Mouse (Mus musculus) MN1 (cell line): Measurements from ENCODE around the gene Wipf1.
"Not testable (repeated sequence)": the region's sequence is repeated elsewhere in the genome, so short reads cannot be mapped to it uniquely, and the experiment has no call there.

Experiments used
- DNase-seq: peaks from one replicate; pipeline ENCODE4 v3.0.0-alpha.2; 2016; ENCODE audit warnings: low spot score

Gene Wipf1

DNA sequence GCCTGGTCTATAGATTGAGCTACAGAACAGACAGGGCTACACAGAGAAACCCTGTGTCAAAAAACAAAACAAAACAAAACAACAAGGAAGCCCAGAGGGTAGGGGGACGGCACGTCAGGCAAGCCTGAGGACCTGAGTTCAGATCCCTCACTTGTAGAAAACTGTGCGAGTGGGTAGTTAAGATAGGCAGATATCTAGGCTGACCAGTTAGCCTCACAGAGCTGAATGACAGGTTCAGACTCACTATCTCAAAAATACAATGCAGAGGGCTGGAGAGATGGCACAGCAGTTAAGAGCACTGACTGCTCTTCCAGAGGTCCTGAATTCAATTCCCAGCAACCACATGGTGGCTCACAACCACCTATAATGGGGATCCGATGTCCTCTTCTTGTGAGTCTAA, 23.2 kb downstream of the Wipf1 start:
- DNase-seq, result not testable (repeated sequence)

- no peak for DNase-seq
Observed at GRCm38 (mm10) chr2:73502863-73503429, 26.6 kb downstream of the Wipf1 start.

DNA sequence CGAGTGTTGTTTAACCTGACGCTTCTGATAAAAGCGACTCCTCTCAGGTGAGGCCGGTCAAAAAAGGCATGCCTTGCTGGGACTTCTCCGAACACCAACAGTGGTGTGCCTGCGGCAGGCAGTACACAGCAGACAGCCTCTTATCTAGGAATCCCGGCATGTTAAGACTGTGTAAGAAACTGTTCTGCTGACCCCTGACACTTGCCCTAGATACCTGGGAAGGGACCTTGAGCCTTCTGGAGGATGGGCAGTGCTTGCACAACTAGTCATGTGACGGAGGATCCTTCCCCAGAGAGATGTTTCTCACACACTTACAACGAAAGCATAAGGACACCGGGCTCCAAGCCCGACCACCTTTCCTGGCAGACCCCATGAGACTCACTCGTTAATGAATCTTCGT, 28.7 kb downstream of the Wipf1 start:
- no peak for DNase-seq

GRCm38 (mm10) chr2:73498322-73498721, 31.2 kb downstream of the Wipf1 start:
- no peak for DNase-seq

- DNase-seq, result no peak
Observed at GRCm38 (mm10) chr2:73497572-73497971, 32.0 kb downstream of the Wipf1 start.

GRCm38 (mm10) chr2:73496944-73497343, 32.6 kb downstream of the Wipf1 start:
- DNase-seq, result no peak

- no peak for DNase-seq
Observed at GRCm38 (mm10) chr2:73496329-73496685, 33.2 kb downstream of the Wipf1 start.

DNA sequence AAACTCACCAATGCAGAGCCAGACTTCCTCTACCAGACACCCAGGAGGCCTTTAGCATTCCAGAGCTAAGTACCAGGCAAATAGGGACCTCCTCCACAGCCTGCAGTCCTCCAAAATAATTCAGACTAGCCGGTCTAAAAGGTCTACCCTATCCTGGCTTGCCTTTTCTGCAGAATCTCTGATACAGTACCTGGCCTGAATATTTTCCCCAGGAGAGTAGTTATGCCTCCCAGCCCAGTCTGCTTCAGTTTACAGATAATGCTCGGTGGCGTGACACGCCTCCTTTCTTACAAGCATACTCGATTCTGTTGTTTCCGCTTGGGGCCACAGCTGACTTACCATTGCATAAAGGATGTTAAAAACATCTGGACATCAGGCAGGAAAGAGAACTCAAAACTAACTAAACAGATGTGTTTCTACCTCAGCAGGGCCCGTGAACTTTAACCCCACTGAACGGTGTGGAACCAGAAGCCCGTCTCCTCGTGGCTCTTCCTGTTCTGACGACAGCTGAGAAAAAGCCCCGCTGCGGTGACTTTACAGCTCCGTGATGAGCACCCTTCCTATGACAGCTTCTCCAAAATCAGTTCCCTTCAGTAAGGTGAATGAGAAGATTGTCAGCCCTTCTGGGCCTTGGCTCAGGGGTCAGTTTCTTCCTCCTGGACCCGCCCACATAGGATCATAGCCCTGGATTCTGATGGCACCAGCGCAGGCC, 33.8 kb downstream of the Wipf1 start:
- DNase-seq, result no peak

DNA sequence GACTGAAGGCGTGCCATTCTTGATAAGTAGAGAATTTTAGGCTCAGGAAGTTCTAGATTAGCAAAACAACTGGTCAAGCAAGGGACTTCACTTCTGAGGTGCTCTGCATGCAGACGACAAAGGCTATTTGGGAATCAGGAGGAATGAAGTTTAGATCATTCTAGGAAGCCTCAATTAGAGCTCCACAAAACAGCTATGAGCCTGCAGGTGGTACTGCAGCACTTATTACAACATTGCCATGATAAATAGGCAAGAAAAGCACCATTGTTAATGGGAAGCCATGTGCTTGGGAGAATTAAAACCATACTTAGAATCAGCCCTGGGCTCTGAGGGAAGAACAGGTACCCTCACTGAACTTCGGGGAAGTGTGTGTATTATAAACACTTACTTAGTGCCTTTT, 36.0 kb downstream of the Wipf1 start:
- DNase-seq, result no peak

- DNase-seq, result no peak
Observed at GRCm38 (mm10) chr2:73491442-73492241, 37.9 kb downstream of the Wipf1 start.

DNA sequence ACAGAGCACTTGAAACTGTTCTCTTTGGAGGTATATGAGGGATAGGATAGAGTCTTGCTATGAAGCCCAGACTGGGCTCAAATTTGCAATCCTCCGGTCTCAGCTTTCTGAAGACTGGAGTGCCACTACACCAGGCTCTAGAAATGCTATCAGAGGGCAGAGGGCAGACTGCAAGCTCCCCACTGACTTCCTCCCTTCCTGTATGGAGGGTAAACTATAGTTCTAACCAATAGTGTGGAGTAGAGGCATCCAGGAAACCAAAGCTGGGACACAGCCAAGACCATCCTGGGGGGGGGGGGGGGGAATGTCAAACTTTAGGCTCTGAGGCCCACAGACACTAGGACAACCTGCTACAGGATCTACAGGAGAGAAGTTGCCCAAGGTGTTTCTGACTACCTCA, 39.1 kb downstream of the Wipf1 start:
- no peak for DNase-seq

GRCm38 (mm10) chr2:73486120-73486601, 43.4 kb downstream of the Wipf1 start:
- DNase-seq, result no peak

DNA sequence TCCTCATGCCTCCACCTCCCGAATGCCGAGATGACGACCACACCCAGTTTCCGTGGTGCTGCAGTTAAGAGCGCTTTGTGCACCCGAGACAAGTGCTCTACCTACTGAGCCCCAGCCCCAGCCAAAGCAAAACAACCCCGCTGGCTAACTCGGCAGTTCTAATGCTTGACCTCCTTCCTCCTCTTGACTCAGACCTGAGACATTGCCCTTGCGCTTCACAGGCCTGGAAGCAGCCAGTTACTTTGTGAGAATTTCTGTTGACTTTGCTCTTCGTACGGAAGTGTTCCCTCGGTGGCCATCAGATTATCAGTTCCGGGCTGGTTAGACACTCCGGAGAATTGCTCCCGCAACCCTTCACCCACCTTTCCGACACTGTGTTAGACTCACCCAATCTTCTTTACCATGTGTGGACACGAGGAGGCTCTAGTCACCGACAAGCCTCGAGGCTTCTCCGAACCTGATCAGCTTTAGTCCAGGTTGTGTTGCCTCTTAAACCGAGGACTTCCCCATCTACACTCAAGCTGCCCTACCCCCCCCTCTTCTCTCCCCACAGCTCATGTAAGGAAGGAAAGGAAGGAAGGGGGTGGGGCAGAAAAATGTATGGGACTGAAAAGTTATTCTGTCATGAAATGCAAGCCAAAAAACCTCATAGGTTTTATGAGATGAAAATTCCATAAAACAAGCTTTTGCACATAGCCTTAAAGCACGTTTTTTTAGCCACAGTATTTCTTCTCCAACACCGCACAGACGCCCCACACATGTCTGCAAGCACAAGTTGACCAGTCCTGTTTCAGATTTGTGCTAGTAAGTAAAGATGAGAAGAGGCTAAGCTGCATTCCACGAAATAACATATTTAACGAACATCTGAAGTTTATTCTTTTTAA, 44.1 kb downstream of the Wipf1 start:
- DNase-seq, result no peak

- no peak for DNase-seq
Observed at GRCm38 (mm10) chr2:73484561-73485235, 44.8 kb downstream of the Wipf1 start.

- DNase-seq, result no peak
Observed at GRCm38 (mm10) chr2:73478805-73479204, 50.7 kb downstream of the Wipf1 start.

DNA sequence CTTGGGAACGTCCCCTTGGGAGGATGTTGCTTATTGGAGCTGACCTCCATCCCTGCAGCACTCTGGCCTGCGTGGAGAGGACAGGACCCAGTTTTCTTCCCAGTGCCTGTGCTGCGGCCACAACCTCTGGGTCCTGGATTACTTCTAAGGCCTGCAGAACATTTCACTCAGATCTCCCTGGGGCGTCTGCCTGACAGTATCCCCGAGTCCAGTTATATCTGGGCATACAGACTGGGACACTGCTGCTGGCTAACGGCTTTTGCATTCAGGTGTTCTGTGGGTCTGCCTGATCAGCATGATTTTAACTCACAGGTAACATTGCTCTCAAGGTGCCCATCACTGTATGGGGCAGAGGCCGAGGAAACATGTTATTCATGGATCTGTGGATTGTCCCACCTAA, 52.0 kb downstream of the Wipf1 start:
- DNase-seq, result no peak

DNA sequence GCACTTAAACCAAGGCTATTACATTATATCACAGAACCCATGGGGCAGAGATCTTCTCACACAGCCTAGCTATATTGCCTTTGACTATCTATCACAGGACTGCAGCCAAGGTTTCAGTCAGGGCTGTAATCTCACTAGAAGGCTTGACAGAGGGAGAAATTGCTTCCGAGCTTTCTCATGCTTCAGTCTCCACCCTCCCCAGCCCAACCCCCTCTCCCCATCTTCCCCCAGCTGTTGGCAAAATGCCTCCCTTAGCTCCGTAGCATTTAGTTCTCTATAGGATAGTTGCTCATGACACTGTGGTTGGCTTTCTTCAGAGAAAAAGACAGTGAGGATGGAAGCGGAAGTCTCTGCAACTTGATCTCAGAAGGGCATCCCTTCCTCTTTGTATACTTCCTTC, 54.0 kb downstream of the Wipf1 start:
- no peak for DNase-seq

- DNase-seq, result no peak
Observed at GRCm38 (mm10) chr2:73472130-73472529, 57.4 kb downstream of the Wipf1 start.

GRCm38 (mm10) chr2:73470146-73470630, 59.3 kb downstream of the Wipf1 start:
- no peak for DNase-seq

DNA sequence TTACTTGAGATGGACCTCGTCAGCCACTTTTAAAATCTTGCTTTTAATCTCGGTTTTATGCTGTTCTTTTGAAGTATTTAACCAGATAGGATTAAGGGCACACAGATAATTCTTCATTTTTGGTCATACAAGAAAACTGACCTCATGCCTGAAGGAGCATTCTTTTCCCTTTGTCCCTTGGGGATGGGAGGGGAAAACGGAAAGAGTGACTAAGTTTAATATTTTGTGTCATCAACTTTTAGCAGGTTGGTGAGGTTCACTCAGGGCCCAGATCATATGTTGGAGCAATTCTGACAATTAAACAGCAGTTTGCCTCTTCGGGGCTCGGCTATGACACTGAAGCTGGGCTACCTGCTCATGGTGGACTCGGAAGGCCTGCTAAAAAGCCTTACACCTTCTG, 60.0 kb downstream of the Wipf1 start:
- DNase-seq, result no peak

DNA sequence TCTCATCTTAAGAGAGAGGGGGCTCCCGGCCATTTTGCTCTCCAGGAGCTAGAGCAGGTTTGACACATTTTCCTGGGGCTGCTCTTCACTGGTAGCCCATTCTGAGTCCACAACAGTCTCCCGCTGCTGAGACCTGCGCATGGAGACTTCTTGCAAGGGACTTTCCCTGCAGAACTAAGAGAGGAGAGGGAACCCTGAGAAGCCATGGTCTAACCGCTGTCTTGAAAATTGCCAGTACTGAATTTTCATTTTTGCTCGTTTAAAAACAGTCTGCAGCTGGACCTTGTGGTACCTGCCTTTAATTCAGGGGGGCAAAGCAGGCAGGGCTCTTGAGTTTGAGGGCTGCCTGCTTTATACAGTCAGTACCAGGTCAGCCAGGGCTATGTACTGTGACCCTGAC, 60.5 kb downstream of the Wipf1 start:
- DNase-seq, result no peak
